Mouse (Mus musculus) macrophage (primary cell): ENCODE results near the gene Gbp5. TPM values are rescaled to one million over a fixed set of nuclear protein-coding genes. Genes with fewer than 3 reads are reported as not detected.
"Not testable (repeated sequence)": the region's sequence is repeated elsewhere in the genome, so short reads cannot be mapped to it uniquely, and the experiment has no call there.

ENCODE experiments used
- H3K27ac ChIP-seq: fragments of 350-480 bp; formaldehyde crosslinking; 2 replicates; pipeline ENCODE4 v1.9.0; 2021
- H3K36me3 ChIP-seq: fragments of 350-480 bp; formaldehyde crosslinking; 2 replicates; pipeline ENCODE4 v1.9.0; 2021; ENCODE audit errors: inconsistent target
- H3K4me3 ChIP-seq: fragments of 350-480 bp; formaldehyde crosslinking; 2 replicates; pipeline ENCODE4 v1.9.0; 2021; ENCODE audit errors: inconsistent target
- H3K79me2 ChIP-seq: fragments of 350-480 bp; formaldehyde crosslinking; 2 replicates; pipeline ENCODE4 v1.9.0; 2021; ENCODE audit errors: inconsistent target
- whole genome bisulfite sequencing: methylation state at CpG from one replicate; pipeline ENCODE4 v1.1.7; 2026; ENCODE audit warnings: inconsistent platforms; ENCODE audit not compliant: missing documents; 5-methylcytosine and 5-hydroxymethylcytosine counted together
- polyA plus RNA-seq: library from polyadenylated mRNA; stranded (reverse); fragments of 250-400 nt; gene quantifications from 3 replicates; pipeline ENCODE4 v1.2.4, GENCODE M21; 2018; ENCODE audit warnings: inconsistent platforms

The Gbp5 gene
- polyA plus RNA-seq, 1 experiment from 2014 or later: 14.6 TPM

GRCm38 (mm10) chr3:142528116-142528515 is 34.3 kb downstream of the Gbp5 start:
- Histone ChIP-seq H3K36me3 (0 out of 2 replicates have a peak, but pooled peaks cover under 1% of the 10 kb centered on the region), H3K4me3 (no peak overlapping the region), H3K27ac (no peak overlapping the region), H3K79me2 (peaks cover 28% of the 10 kb centered on the region; the same call in 1 of the 2 replicates)
- 97% methylated on average over 3 of the region's 3 CpGs for WGBS

- Histone ChIP-seq H3K79me2 (peaks cover 41% of the 10 kb centered on the region; the same call in 1 of the 2 replicates), H3K4me3 (peak overlapping the region; percentile 97), H3K36me3 (0 out of 2 replicates have a peak, but pooled peaks cover 10% of the 10 kb centered on the region), H3K27ac (0 out of 2 replicates have a peak overlapping the region, but pooled peaks have one; percentile 71)
- WGBS: 7% methylated on average over 2 of the region's 2 CpGs
These were observed 35.8 kb downstream of the Gbp5 start for GRCm38 (mm10) chr3:142529597-142529996.

- WGBS: 4% methylated on average over 30 of the region's 30 CpGs
- H3K27ac ChIP-seq: peak within 1 kb of the TSS; percentile 71
These were observed 36.5 kb downstream of the Gbp5 start, which contains the start of gene Gbp7 for GRCm38 (mm10) chr3:142530087-142530953. Gene Gbp7 (plus strand): TSS chr3:142530342.

GRCm38 (mm10) chr3:142531595-142531994 is 37.8 kb downstream of the Gbp5 start:
- H3K4me3 ChIP-seq: no peak overlapping the region

More at GRCm38 (mm10) chr3:142530087-142530953, 36.5 kb downstream of the Gbp5 start, which contains the start of gene Gbp7:
- peak within 1 kb of the TSS; percentile 97 for H3K4me3 ChIP-seq
- H3K79me2 ChIP-seq: peaks cover 41% of the 10 kb centered on the region; the same call in 1 of the 2 replicates
- 0 out of 2 replicates have a peak, but pooled peaks cover 10% of the 10 kb centered on the region for H3K36me3 ChIP-seq

GRCm38 (mm10) chr3:142533185-142533584 is 39.4 kb downstream of the Gbp5 start:
- WGBS: 96% methylated on average over 3 of the region's 3 CpGs

More at GRCm38 (mm10) chr3:142531595-142531994, 37.8 kb downstream of the Gbp5 start:
- Histone ChIP-seq H3K79me2 (peaks cover 41% of the 10 kb centered on the region; the same call in 1 of the 2 replicates), H3K27ac (no peak overlapping the region), H3K36me3 (0 out of 2 replicates have a peak, but pooled peaks cover 17% of the 10 kb centered on the region)
- WGBS: 89% methylated on average over 3 of the region's 3 CpGs

GRCm38 (mm10) chr3:142535667-142536066 is 41.9 kb downstream of the Gbp5 start:
- 100% methylated on average over 1 of the region's 1 CpGs for WGBS
- Histone ChIP-seq H3K4me3 (no peak overlapping the region), H3K79me2 (peaks cover 37% of the 10 kb centered on the region; the same call in 1 of the 2 replicates), H3K27ac (no peak overlapping the region), H3K36me3 (peaks cover 53% of the 10 kb centered on the region)

More at GRCm38 (mm10) chr3:142533185-142533584, 39.4 kb downstream of the Gbp5 start:
- Histone ChIP-seq H3K27ac (no peak overlapping the region), H3K4me3 (no peak overlapping the region), H3K79me2 (peaks cover 41% of the 10 kb centered on the region; the same call in 1 of the 2 replicates), H3K36me3 (peaks cover 32% of the 10 kb centered on the region)

- H3K36me3 ChIP-seq: peaks cover 90% of the 10 kb centered on the region
- H3K79me2 ChIP-seq: no peaks in the 10 kb centered on the region
- H3K27ac ChIP-seq: no peak overlapping the region
- H3K4me3 ChIP-seq: no peak overlapping the region
- 96% methylated on average over 6 of the region's 6 CpGs for WGBS
These were observed 47.6 kb downstream of the Gbp5 start for GRCm38 (mm10) chr3:142541391-142541790.

GRCm38 (mm10) chr3:142542776-142543175 is 49.0 kb downstream of the Gbp5 start:
- WGBS: 99% methylated on average over 12 of the region's 12 CpGs
- not testable (repeated sequence) for H3K79me2 ChIP-seq, H3K27ac ChIP-seq, H3K4me3 ChIP-seq
- peaks cover 93% of the 10 kb centered on the region for H3K36me3 ChIP-seq

GRCm38 (mm10) chr3:142546690-142547089 is 52.9 kb downstream of the Gbp5 start:
- 95% methylated on average over 3 of the region's 3 CpGs for WGBS
- Histone ChIP-seq H3K27ac (no peak overlapping the region), H3K36me3 (peaks cover 67% of the 10 kb centered on the region), H3K4me3 (no peak overlapping the region), H3K79me2 (no peaks in the 10 kb centered on the region)

GRCm38 (mm10) chr3:142550052-142550676 is 56.4 kb downstream of the Gbp5 start:
- WGBS: 100% methylated on average over 3 of the region's 3 CpGs
- Histone ChIP-seq H3K27ac (no peak overlapping the region), H3K36me3 (peaks cover 34% of the 10 kb centered on the region)

GRCm38 (mm10) chr3:142554601-142555000 is 60.8 kb downstream of the Gbp5 start:
- no peaks in the 10 kb centered on the region for H3K36me3 ChIP-seq
- H3K27ac ChIP-seq: no peak overlapping the region
- no peaks in the 10 kb centered on the region for H3K79me2 ChIP-seq
- 77% methylated on average over 1 of the region's 1 CpGs for WGBS
- no peak overlapping the region for H3K4me3 ChIP-seq

More at GRCm38 (mm10) chr3:142550052-142550676, 56.4 kb downstream of the Gbp5 start:
- no peaks in the 10 kb centered on the region for H3K79me2 ChIP-seq
- no peak overlapping the region for H3K4me3 ChIP-seq

GRCm38 (mm10) chr3:142555623-142556022 is 61.8 kb downstream of the Gbp5 start:
- no peak overlapping the region for H3K4me3 ChIP-seq
- H3K79me2 ChIP-seq: no peaks in the 10 kb centered on the region
- WGBS: 89% methylated on average over 11 of the region's 11 CpGs
- H3K36me3 ChIP-seq: no peaks in the 10 kb centered on the region
- H3K27ac ChIP-seq: no peak overlapping the region

- Histone ChIP-seq H3K36me3 (peaks cover 19% of the 10 kb centered on the region), H3K27ac (peak within 1 kb of the TSS; percentile 79), H3K79me2 (peaks cover 12% of the 10 kb centered on the region; the same call in 1 of the 2 replicates), H3K4me3 (peak within 1 kb of the TSS; percentile 36)
- 3% methylated on average over 3 of the region's 3 CpGs for WGBS
These were observed 66.0 kb downstream of the Gbp5 start, which contains the start of gene Gbp3 for GRCm38 (mm10) chr3:142559632-142560228. Gene Gbp3 (plus strand): TSS chr3:142560026.
